ENCODE assay signal across 12 mouse cellular contexts in the genomic region with DNA sequence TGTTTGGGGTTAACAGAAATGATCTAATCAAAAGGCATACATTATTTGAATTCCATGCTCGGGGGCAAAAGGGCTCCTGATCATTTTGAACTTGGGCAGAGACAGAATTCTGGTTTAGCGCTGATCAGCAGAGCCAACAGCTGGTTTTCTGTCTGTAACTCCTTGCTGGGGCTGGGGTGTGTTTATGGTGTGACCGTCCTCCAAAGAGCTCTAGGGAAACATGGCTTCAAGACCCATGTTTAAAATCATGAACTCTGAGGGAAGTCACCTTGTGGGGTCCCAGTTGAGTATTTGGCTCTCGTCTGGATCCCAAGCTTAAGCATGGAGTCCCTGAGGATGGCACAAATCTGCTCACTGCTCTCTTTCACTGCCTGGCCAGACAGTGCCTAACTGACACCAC.
A peak's percentile ranks its signal among the peaks of the same experiment; 100 is the strongest.
DNase-seq lines count a peak whose midpoint lies in the region; ATAC-seq and TF ChIP-seq lines count a peak whose summit lies in the region.
"Had no signal": no experiment of that assay in that cellular context is flagged by ENCODE, and none has a peak within 500 bp of the region (broad histone marks: within the 10 kb centered on the region; RNA-seq: fewer than 3 reads in every experiment).

No protein-coding gene starts in this region.

- no peaks in the 10 kb centered on the region for H3K9me3 ChIP-seq in intestine, embryonic 14.5 days (ENCODE audit: control insufficient read depth, low read length)
- no peaks in the 10 kb centered on the region for H3K9me3 ChIP-seq in intestine, embryonic 16.5 days (ENCODE audit: control insufficient read depth, low read length)
- H3K9me3 ChIP-seq in lung, embryonic 16.5 days (ENCODE audit: control insufficient read depth, low read length) = no peaks in the 10 kb centered on the region
- H3K9me3 ChIP-seq in stomach, embryonic 14.5 days (ENCODE audit: control insufficient read depth, low read depth, low read length) = no peaks in the 10 kb centered on the region
- H3K9me3 ChIP-seq: midbrain, embryonic 15.5 days had no signal

- intact Hi-C loops in gastrocnemius, adult 2 months (cut with DNase I) = no loop called here

- H3K4me2 ChIP-seq in intestine, embryonic 14.5 days (ENCODE audit: low read length) = no peak overlapping the region
- H3K4me2 ChIP-seq in intestine, embryonic 16.5 days (ENCODE audit: low read depth, low read length) = no peak overlapping the region
- H3K4me2 ChIP-seq in lung, embryonic 16.5 days (ENCODE audit: low read depth, low read length) = peak overlapping the region; percentile 26; the same call in 1 of the 2 replicates
- H3K4me2 ChIP-seq in stomach, embryonic 14.5 days (replicated peaks; ENCODE audit: low read depth, low read length) = no peak overlapping the region
- H3K4me2 ChIP-seq: midbrain, embryonic 15.5 days had no signal

- H3K27me3 ChIP-seq in intestine, embryonic 14.5 days (replicated peaks; ENCODE audit: control insufficient read depth, insufficient read depth, low read length) = no peaks in the 10 kb centered on the region
- H3K27me3 ChIP-seq in intestine, embryonic 16.5 days (replicated peaks; ENCODE audit: control insufficient read depth, insufficient read depth, low read length) = no peaks in the 10 kb centered on the region
- H3K27me3 ChIP-seq in lung, embryonic 16.5 days (ENCODE audit: control insufficient read depth, insufficient read depth, low read depth, low read length) = no peaks in the 10 kb centered on the region
- no peaks in the 10 kb centered on the region for H3K27me3 ChIP-seq in stomach, embryonic 14.5 days (ENCODE audit: control insufficient read depth, insufficient read depth, low read length)
- H3K27me3 ChIP-seq: midbrain, embryonic 15.5 days had no signal

- WGBS in intestine, embryonic 14.5 days = 53% methylated on average over 4 of the region's 4 CpGs
- WGBS in intestine, embryonic 16.5 days = 47% methylated on average over 4 of the region's 4 CpGs
- 34% methylated on average over 4 of the region's 4 CpGs for WGBS in lung, embryonic 16.5 days
- WGBS in lung, adult 2 months = 56% methylated on average over 4 of the region's 4 CpGs
- 52% methylated on average over 4 of the region's 4 CpGs for WGBS in stomach, embryonic 14.5 days

- peaks cover 11% of the 10 kb centered on the region; the same call in 1 of the 2 replicates for H3K4me1 ChIP-seq in intestine, embryonic 14.5 days (replicated peaks; ENCODE audit: control insufficient read depth, insufficient read depth, low read length)
- peaks cover 7% of the 10 kb centered on the region for H3K4me1 ChIP-seq in intestine, embryonic 16.5 days (ENCODE audit: control insufficient read depth, insufficient read depth, low read length)
- H3K4me1 ChIP-seq in lung, embryonic 16.5 days (replicated peaks; ENCODE audit: control insufficient read depth, insufficient read depth, low read length) = peaks cover 36% of the 10 kb centered on the region
- peaks cover 26% of the 10 kb centered on the region for H3K4me1 ChIP-seq in lung, adult 2 months (ENCODE audit: control insufficient read depth, insufficient read depth, low read length)
- 0 out of 2 replicates have a peak, but pooled peaks cover 13% of the 10 kb centered on the region for H3K4me1 ChIP-seq in stomach, embryonic 14.5 days (ENCODE audit: control insufficient read depth, insufficient read depth, low read length)

- TF ChIP-seq POLR2A in lung, adult 2 months (IDR thresholded peaks at IDR 0.05; ENCODE audit: borderline replicate concordance, extremely low read depth, low read depth, low read length) = no peak

- no peaks in the 10 kb centered on the region for H3K36me3 ChIP-seq in intestine, embryonic 14.5 days (ENCODE audit: control insufficient read depth, insufficient read depth, low read length)
- no peaks in the 10 kb centered on the region for H3K36me3 ChIP-seq in intestine, embryonic 16.5 days (ENCODE audit: control insufficient read depth, insufficient read depth, low read length)
- no peaks in the 10 kb centered on the region for H3K36me3 ChIP-seq in lung, embryonic 16.5 days (ENCODE audit: control insufficient read depth, insufficient read depth, low read length)
- H3K36me3 ChIP-seq in stomach, embryonic 14.5 days (ENCODE audit: control insufficient read depth, insufficient read depth, low read length) = no peaks in the 10 kb centered on the region
- H3K36me3 ChIP-seq: midbrain, embryonic 15.5 days had no signal

- peak overlapping the region; percentile 12; the same call in 1 of the 2 replicates for H3K27ac ChIP-seq in gastrocnemius, adult 2 months
- H3K27ac ChIP-seq in intestine, embryonic 14.5 days (ENCODE audit: low read depth) = 0 out of 2 replicates have a peak overlapping the region, but pooled peaks have one; percentile 1
- H3K27ac ChIP-seq in intestine, embryonic 16.5 days (ENCODE audit: low read length) = no peak overlapping the region
- peak overlapping the region; percentile 92 for H3K27ac ChIP-seq in lung, embryonic 16.5 days (ENCODE audit: low read length)
- peak overlapping the region; percentile 52; the same call in 1 of the 2 replicates for H3K27ac ChIP-seq in stomach, embryonic 14.5 days (ENCODE audit: low read length)

- H3K9ac ChIP-seq in intestine, embryonic 14.5 days (ENCODE audit: low read length) = no peak overlapping the region
- no peak overlapping the region for H3K9ac ChIP-seq in intestine, embryonic 16.5 days (ENCODE audit: low read depth, low read length)
- no peak overlapping the region for H3K9ac ChIP-seq in lung, embryonic 16.5 days (ENCODE audit: low read length)
- H3K9ac ChIP-seq in stomach, embryonic 14.5 days (replicated peaks; ENCODE audit: low read depth, low read length) = no peak overlapping the region
- H3K9ac ChIP-seq: midbrain, embryonic 15.5 days had no signal

- no peak for TF ChIP-seq CTCF in gastrocnemius, adult 2 months (IDR thresholded peaks at IDR 0.05)
- no peak for TF ChIP-seq CTCF in lung, adult 2 months (IDR thresholded peaks at IDR 0.05; ENCODE audit: insufficient read depth, low read length)

- no peak for ATAC-seq in intestine, embryonic 14.5 days (replicated peaks; ENCODE audit: low FRiP score, low TSS enrichment, low read depth)
- ATAC-seq in intestine, embryonic 16.5 days = no peak
- peak; percentile 45; the same call in 1 of the 2 replicates for ATAC-seq in lung, embryonic 16.5 days (ENCODE audit: low read depth)
- ATAC-seq in stomach, embryonic 14.5 days (ENCODE audit: insufficient number of reproducible peaks, insufficient read depth, low FRiP score, low read depth) = no peak
- ATAC-seq: midbrain, embryonic 15.5 days had no signal

- no peak for DNase-seq in gastrocnemius, adult 2 months
- DNase-seq in gastrocnemius, postnatal 4 days (ENCODE audit: low spot score in 2 of 2) = no peak
- no peak for DNase-seq in intestine, embryonic 14.5 days (ENCODE audit: low spot score)
- DNase-seq in lung, adult 2 months = no peak
- DNase-seq in natural killer cell, adult 2 months (ENCODE audit: low spot score in 2 of 2) = no peak
- DNase-seq: adrenal gland, postnatal 36 days; kidney, adult 9 months; thymus, postnatal 25 days had no signal

- peak overlapping the region; percentile 46; the same call in 1 of the 2 replicates for H3K4me3 ChIP-seq in gastrocnemius, adult 2 months
- H3K4me3 ChIP-seq in intestine, embryonic 14.5 days (ENCODE audit: low read depth, low read length) = no peak overlapping the region
- H3K4me3 ChIP-seq in intestine, embryonic 16.5 days (ENCODE audit: low read length) = no peak overlapping the region
- no peak overlapping the region for H3K4me3 ChIP-seq in lung, embryonic 16.5 days (ENCODE audit: low read length)
- H3K4me3 ChIP-seq in lung, adult 2 months (replicated peaks; ENCODE audit: extremely low read depth, low read depth, low read length) = no peak overlapping the region
- no peak overlapping the region for H3K4me3 ChIP-seq in stomach, embryonic 14.5 days (ENCODE audit: low read depth, low read length)
- H3K4me3 ChIP-seq: midbrain, embryonic 15.5 days had no signal
